Mouse (Mus musculus): ENCODE results near the gene Il13ra1. TPM values are rescaled to one million over a fixed set of nuclear protein-coding genes. Genes with fewer than 3 reads are reported as not detected.

Il13ra1 gene
- total RNA-seq (2014; rRNA removed; ENCODE audit: low replicate concordance) = 41.4 and 41.6 TPM in 2 replicates
- 28.3 and 28.9 TPM in 2 replicates for polyA plus RNA-seq (2015; fragmentation: Nextera tagmentation; extraction: Ambion mirVana)

DNA sequence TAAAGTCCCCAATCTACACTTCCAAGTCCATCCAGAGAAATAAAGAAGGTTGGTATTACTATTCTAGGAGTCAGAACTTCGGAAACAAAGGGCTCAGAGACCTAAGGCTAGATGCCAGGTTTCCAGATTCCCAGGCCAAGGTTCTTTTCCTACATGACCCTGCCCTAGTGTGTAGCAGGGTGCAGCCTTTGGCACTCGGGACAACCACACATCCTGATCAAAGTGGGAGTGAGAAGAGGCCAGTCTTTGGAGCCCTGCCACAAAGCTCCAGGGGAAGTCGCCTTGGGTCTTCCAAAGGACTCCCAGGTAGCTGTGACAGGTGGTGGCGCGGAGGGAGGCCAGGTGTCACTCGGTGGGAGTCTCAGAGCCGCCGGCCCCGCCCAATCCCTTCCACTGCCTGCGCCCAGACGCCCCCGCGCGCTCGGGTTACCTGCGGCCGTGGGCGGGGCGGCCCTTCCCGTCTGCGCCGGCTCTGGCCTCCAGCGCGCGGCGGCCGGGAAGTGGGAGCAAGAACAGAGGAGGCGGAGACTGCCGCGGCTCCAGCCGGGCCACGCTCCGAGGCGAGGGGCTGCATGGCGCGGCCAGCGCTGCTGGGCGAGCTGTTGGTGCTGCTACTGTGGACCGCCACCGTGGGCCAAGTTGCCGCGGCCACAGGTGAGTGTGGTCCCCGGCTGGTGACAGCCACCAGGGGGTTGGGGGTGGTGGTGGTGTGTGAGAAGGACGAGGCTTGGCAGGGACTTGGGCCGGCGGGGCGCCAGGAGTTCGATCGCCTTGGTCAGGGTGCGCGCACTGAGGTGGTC, at the start of gene Il13ra1:
Gene Il13ra1, plus strand, starts transcription at position 489 of the 800 bp plus-strand sequence.
- Histone ChIP-seq H3K27ac (ENCODE audit: low read depth) (peak within 1 kb of the TSS; percentile 76), H3K27me3 (ENCODE audit: control insufficient read depth, insufficient read depth, low read length) (no peaks in the 10 kb centered on the region), H3K4me2 (ENCODE audit: low read depth, low read length) (peak within 1 kb of the TSS; percentile 74), H3K9ac (replicated peaks; ENCODE audit: low read depth, low read length) (peak within 1 kb of the TSS; percentile 71), H3K9me3 (replicated peaks; ENCODE audit: control insufficient read depth, low read length) (no peaks in the 10 kb centered on the region), H3K4me1 (ENCODE audit: control insufficient read depth, insufficient read depth) (no peaks in the 10 kb centered on the region), H3K36me3 (replicated peaks; ENCODE audit: control insufficient read depth, insufficient read depth, low read length) (no peaks in the 10 kb centered on the region), H3K4me3 (ENCODE audit: low read depth, low read length) (peak within 1 kb of the TSS; percentile 63)
- no peak for DNase-seq (ENCODE audit: low spot score)
- 24% methylated on average over 24 of the region's 51 CpGs for WGBS
- ATAC-seq (ENCODE audit: insufficient read depth, low read depth) = peak; percentile 77
- TF ChIP-seq CTCF (IDR thresholded peaks at IDR 0.05; ENCODE audit: low read depth) (no peak), EP300 (IDR thresholded peaks at IDR 0.05; ENCODE audit: low read depth) (no peak)

DNA sequence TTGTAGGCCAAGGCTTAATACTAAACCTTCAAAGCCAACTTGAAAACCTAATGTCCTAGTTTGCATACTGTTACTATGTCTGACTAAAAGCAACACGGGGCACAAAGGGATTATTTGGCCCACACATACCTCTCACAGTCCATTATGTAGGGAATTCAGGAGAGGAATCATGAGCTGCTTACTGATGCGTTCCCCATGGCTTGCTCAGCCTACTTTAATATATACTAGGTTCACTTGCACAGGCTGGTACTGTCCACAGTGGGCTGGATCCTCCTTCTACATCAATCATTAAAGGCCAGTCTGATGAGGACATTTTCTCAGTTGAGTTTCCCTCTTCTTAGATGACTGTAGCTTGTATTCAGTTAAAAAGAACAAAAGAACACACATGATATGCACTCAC, 37.9 kb upstream of the Il13ra1 start:
- TF ChIP-seq EP300 (IDR thresholded peaks at IDR 0.05; ENCODE audit: low read depth) (no peak), CTCF (IDR thresholded peaks at IDR 0.05; ENCODE audit: low read depth) (no peak)

DNA sequence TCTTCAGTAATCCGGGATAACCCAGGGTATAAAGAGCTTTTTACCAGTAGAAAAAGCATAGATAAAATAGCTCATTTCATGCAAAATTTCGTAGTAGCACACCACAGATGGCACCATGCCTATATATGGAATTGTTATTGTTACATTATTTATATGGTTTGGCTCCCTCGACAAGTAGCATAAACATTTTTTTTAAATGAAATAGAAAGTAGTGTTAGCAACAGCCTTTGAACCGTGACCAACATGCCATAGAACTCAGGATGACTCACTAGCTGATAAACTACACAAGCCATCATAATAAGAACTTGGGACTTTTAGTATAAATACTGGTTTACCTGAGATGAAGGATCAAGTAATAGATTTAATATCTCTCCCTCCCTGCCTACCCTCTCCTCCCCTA, 34.7 kb upstream of the Il13ra1 start:
- Histone ChIP-seq H3K27ac (ENCODE audit: low read depth) (no peak overlapping the region), H3K4me1 (ENCODE audit: control insufficient read depth, insufficient read depth) (no peaks in the 10 kb centered on the region), H3K4me3 (ENCODE audit: low read depth, low read length) (no peak overlapping the region), H3K27me3 (ENCODE audit: control insufficient read depth, insufficient read depth, low read length) (no peaks in the 10 kb centered on the region), H3K4me2 (ENCODE audit: low read depth, low read length) (no peak overlapping the region), H3K9ac (replicated peaks; ENCODE audit: low read depth, low read length) (no peak overlapping the region), H3K9me3 (replicated peaks; ENCODE audit: control insufficient read depth, low read length) (no peaks in the 10 kb centered on the region), H3K36me3 (replicated peaks; ENCODE audit: control insufficient read depth, insufficient read depth, low read length) (no peaks in the 10 kb centered on the region)
- DNase-seq (ENCODE audit: low spot score) = no peak
- WGBS = 65% methylated on average over 4 of the region's 4 CpGs
- no peak for ATAC-seq (ENCODE audit: insufficient read depth, low read depth)
- TF ChIP-seq CTCF (IDR thresholded peaks at IDR 0.05; ENCODE audit: low read depth) (no peak), EP300 (IDR thresholded peaks at IDR 0.05; ENCODE audit: low read depth) (no peak)

More for the DNA sequence above, 37.9 kb upstream of the Il13ra1 start:
- Histone ChIP-seq H3K27me3 (ENCODE audit: control insufficient read depth, insufficient read depth, low read length) (no peaks in the 10 kb centered on the region), H3K9me3 (replicated peaks; ENCODE audit: control insufficient read depth, low read length) (no peaks in the 10 kb centered on the region), H3K4me1 (ENCODE audit: control insufficient read depth, insufficient read depth) (no peaks in the 10 kb centered on the region), H3K9ac (replicated peaks; ENCODE audit: low read depth, low read length) (no peak overlapping the region), H3K4me2 (ENCODE audit: low read depth, low read length) (no peak overlapping the region), H3K36me3 (replicated peaks; ENCODE audit: control insufficient read depth, insufficient read depth, low read length) (no peaks in the 10 kb centered on the region), H3K4me3 (ENCODE audit: low read depth, low read length) (no peak overlapping the region), H3K27ac (ENCODE audit: low read depth) (no peak overlapping the region)
- ATAC-seq (ENCODE audit: insufficient read depth, low read depth) (no peak), DNase-seq (ENCODE audit: low spot score) (no peak)
- WGBS = 75% methylated on average over 2 of the region's 2 CpGs

- no peak overlapping the region for H3K4me3 ChIP-seq (ENCODE audit: low read depth, low read length)
- H3K9me3 ChIP-seq (replicated peaks; ENCODE audit: control insufficient read depth, low read length) = no peaks in the 10 kb centered on the region
- H3K27ac ChIP-seq (ENCODE audit: low read depth) = no peak overlapping the region
- H3K4me2 ChIP-seq (ENCODE audit: low read depth, low read length) = no peak overlapping the region
- no peak for TF ChIP-seq CTCF (IDR thresholded peaks at IDR 0.05; ENCODE audit: low read depth)
- no peak for TF ChIP-seq EP300 (IDR thresholded peaks at IDR 0.05; ENCODE audit: low read depth)
- H3K36me3 ChIP-seq (replicated peaks; ENCODE audit: control insufficient read depth, insufficient read depth, low read length) = no peaks in the 10 kb centered on the region
- DNase-seq (ENCODE audit: low spot score) (no peak), ATAC-seq (ENCODE audit: insufficient read depth, low read depth) (no peak)
- no peaks in the 10 kb centered on the region for H3K4me1 ChIP-seq (ENCODE audit: control insufficient read depth, insufficient read depth)
- no peaks in the 10 kb centered on the region for H3K27me3 ChIP-seq (ENCODE audit: control insufficient read depth, insufficient read depth, low read length)
- 83% methylated on average over 1 of the region's 1 CpGs for WGBS
- H3K9ac ChIP-seq (replicated peaks; ENCODE audit: low read depth, low read length) = no peak overlapping the region
Observed at GRCm38 (mm10) chrX:36082917-36083316, 29.0 kb upstream of the Il13ra1 start.

DNA sequence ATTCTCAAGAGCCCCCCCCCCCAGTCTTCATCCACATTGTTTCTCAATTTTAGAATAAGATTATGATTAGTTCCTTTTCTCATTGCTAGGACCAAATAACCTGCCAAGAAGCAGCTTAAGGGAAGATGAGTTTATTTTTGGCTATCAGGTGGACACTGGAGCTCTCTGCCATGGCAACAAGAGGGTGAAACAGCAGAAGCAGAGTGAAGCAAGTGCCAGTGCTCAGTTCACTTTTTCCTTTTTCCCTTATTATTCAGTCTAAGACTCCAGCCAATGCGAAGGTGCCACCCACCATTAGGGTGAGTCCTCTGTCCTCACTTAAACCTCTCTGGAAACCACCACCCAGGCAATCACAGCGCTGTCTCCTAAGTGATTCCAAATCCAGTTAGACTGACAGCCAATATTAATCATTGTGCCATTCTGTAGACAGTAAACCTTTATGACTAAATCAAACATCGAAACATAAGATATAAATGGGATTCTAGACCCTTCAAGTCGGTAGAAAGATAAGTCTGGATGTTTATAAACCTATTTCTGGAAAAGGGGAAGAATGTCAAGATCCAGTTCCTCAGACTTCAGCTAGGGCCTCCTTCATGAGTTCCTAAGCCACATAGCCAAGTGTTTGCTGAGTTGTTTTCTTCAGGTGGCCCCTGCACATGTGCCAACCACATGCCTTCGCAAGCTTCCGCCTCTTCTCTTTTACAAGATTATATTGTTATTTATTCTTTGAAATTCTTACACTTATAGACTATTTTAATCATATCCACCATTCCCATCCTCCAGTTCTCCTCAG, 23.2 kb upstream of the Il13ra1 start:
- no peak for DNase-seq (ENCODE audit: low spot score)
- ATAC-seq (ENCODE audit: insufficient read depth, low read depth) = no peak
- H3K4me1 ChIP-seq (ENCODE audit: control insufficient read depth, insufficient read depth) = no peaks in the 10 kb centered on the region
- no peak overlapping the region for H3K27ac ChIP-seq (ENCODE audit: low read depth)
- H3K4me2 ChIP-seq (ENCODE audit: low read depth, low read length) = no peak overlapping the region
- TF ChIP-seq CTCF (IDR thresholded peaks at IDR 0.05; ENCODE audit: low read depth) (no peak), EP300 (IDR thresholded peaks at IDR 0.05; ENCODE audit: low read depth) (no peak)
- WGBS = 74% methylated on average over 6 of the region's 6 CpGs
- H3K27me3 ChIP-seq (ENCODE audit: control insufficient read depth, insufficient read depth, low read length) = no peaks in the 10 kb centered on the region
- no peak overlapping the region for H3K4me3 ChIP-seq (ENCODE audit: low read depth, low read length)
- H3K9ac ChIP-seq (replicated peaks; ENCODE audit: low read depth, low read length) = no peak overlapping the region
- H3K9me3 ChIP-seq (replicated peaks; ENCODE audit: control insufficient read depth, low read length) = no peaks in the 10 kb centered on the region
- H3K36me3 ChIP-seq (replicated peaks; ENCODE audit: control insufficient read depth, insufficient read depth, low read length) = no peaks in the 10 kb centered on the region
